Mouse (Mus musculus) ES-Bruce4 (cell line): ENCODE measurements around the gene Zfc3h1.

Experiments used
- CTCF ChIP-seq: IDR thresholded peaks from one replicate; pipeline ENCODE4 v1.8.1; 2011; ENCODE audit warnings: low read depth, low read length
- EP300 ChIP-seq: IDR thresholded peaks from 2 replicates; pipeline ENCODE4 v1.6.1; 2011; ENCODE audit warnings: low read depth, low read length; ENCODE audit not compliant: insufficient read depth
- POLR2A ChIP-seq: IDR thresholded peaks from one replicate; pipeline ENCODE4 v1.8.1; 2011; ENCODE audit warnings: low read length; ENCODE audit not compliant: insufficient read depth

DNA sequence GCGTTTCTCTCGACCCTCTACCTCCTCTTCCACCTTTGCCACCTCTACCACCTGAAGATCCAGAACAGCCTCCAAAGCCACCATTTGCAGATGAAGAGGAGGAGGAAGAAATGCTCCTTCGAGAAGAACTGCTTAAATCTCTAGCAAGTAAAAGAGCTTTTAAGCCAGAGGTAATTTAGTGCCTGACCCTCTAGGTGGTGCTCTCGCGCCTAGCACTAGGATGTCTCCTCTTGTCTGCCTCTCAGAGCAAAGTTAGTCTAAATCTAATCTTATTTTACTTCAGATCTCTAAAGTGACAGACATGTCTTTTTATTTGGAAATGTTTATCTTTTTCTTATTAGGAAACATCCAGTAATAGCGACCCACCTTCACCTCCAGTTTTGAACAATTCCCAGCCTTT is 21.6 kb downstream of the Zfc3h1 start:
- TF ChIP-seq EP300 (no peak), CTCF (peak; percentile 55), POLR2A (no peak)
